Mouse (Mus musculus): ENCODE measurements around the gene Slc25a45. TPM values are rescaled to one million over a fixed set of nuclear protein-coding genes. Genes with fewer than 3 reads are reported as not detected.

Gene Slc25a45
- 2.1 and 2.3 TPM in 2 replicates for polyA plus RNA-seq (2014; fragmentation: Nextera tagmentation; extraction: Ambion mirVana)

DNA sequence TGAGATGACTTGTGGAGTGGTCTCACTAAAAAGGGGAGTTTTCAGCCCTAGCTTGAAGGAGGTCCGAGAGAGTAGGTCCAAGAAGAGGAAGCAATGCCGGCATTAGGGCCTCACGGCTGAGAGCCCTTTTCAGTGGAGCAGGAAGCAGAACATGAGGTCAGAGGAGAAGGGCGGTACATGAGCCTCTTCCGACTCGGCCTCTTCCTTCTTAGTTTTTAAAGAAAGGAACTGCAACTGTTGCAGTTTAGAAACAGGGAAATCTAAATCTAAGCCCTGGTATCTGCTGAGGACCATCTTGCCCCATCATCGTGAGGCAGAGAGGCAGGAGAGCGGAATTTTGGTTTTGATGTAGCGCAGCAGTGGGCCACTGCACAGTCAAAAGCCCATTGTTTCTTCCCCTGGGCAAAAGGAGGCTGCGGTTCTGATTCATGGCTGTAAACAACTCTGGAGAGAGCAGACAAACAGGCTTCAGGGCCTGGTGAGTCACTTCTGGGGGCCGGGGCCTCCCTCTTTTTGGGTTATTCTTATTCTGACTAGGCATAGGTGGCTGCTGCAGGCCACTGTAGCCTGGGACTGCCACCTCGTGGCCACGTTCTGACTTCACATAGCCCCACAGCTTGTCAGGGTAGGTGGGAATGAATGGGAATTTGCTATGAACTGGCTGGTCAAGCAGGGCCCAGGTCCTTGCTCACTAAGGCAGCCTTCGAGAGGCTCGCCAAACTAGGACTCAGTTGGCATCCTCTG lies at the start of gene Slc25a45:
Gene Slc25a45, plus strand, starts transcription at position 191 of the 744 bp plus-strand sequence.
- H3K4me2 ChIP-seq, result peak within 1 kb of the TSS; percentile 18; the same call in 1 of the 2 replicates
- no peaks in the 10 kb centered on the region for H3K36me3 ChIP-seq (ENCODE audit: control insufficient read depth, insufficient read depth, low read length)
- H3K27ac ChIP-seq (ENCODE audit: low read depth, low read length), result peak within 1 kb of the TSS; percentile 51; the same call in 1 of the 2 replicates
- ATAC-seq (replicated peaks; ENCODE audit: insufficient number of reproducible peaks, low FRiP score, low TSS enrichment), result no peak
- H3K4me3 ChIP-seq (ENCODE audit: low read depth, low read length), result no peak within 1 kb of the TSS
- peaks cover 17% of the 10 kb centered on the region for H3K4me1 ChIP-seq (ENCODE audit: control insufficient read depth, insufficient read depth, low read length)
- H3K27me3 ChIP-seq (ENCODE audit: control insufficient read depth, insufficient read depth, low read length), result no peaks in the 10 kb centered on the region
- 41% methylated on average over 15 of the region's 15 CpGs for WGBS (ENCODE audit: insufficient replicate concordance)
- peak within 1 kb of the TSS; percentile 50 for H3K9ac ChIP-seq (ENCODE audit: low read depth, low read length)
- no peaks in the 10 kb centered on the region for H3K9me3 ChIP-seq (replicated peaks; ENCODE audit: control insufficient read depth, low read length)

DNA sequence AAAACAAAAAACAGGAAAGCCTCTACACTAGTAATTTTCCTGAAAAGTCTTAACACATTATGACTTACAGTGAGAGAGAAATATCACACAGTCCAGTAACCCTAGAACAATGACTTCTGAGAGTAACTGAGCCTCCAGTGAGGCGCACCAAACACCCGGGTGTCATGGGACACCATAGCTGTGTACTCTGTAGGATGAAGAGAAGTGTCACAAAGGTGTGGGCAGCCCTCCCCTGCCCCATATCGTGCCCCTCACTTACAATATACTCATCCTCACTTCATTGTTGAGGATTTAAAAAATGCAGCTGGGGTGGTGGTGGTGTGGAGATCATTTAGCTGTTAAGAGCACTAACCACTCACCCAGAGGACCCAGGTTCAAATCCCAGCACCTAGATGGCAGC lies 49.5 kb upstream of the Slc25a45 start:
- peaks cover 28% of the 10 kb centered on the region for H3K4me1 ChIP-seq (ENCODE audit: control insufficient read depth, insufficient read depth, low read length)
- H3K27ac ChIP-seq (ENCODE audit: low read depth, low read length), result no peak overlapping the region
- no peaks in the 10 kb centered on the region for H3K9me3 ChIP-seq (replicated peaks; ENCODE audit: control insufficient read depth, low read length)
- 86% methylated on average over 3 of the region's 3 CpGs for WGBS (ENCODE audit: insufficient replicate concordance)
- no peaks in the 10 kb centered on the region for H3K36me3 ChIP-seq (ENCODE audit: control insufficient read depth, insufficient read depth, low read length)
- no peak overlapping the region for H3K9ac ChIP-seq (ENCODE audit: low read depth, low read length)
- ATAC-seq (replicated peaks; ENCODE audit: insufficient number of reproducible peaks, low FRiP score, low TSS enrichment), result no peak
- H3K4me2 ChIP-seq, result no peak overlapping the region
- H3K27me3 ChIP-seq (ENCODE audit: control insufficient read depth, insufficient read depth, low read length), result no peaks in the 10 kb centered on the region
- no peak overlapping the region for H3K4me3 ChIP-seq (ENCODE audit: low read depth, low read length)

DNA sequence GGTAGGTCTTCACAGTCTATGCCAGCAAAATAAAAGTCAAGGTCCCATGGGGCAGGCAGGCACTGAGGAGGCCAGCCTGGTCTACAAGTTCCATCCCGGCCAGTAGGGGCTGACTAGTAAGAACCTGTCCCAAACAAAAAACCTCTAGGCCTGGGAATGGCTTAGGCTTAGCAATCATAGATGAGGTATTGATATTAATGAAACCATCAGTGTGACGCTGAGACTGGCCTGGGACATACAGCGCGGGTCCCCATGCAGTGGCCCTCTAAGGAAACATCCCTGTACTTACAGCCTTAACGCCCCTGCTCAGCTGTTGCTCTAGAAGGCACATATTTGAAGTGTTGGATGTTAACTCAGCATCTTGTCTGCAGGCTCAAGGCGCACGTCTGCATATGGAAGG lies 48.7 kb upstream of the Slc25a45 start:
- Histone ChIP-seq H3K9ac (ENCODE audit: low read depth, low read length) (no peak overlapping the region), H3K4me2 (no peak overlapping the region), H3K4me1 (ENCODE audit: control insufficient read depth, insufficient read depth, low read length) (peaks cover 21% of the 10 kb centered on the region), H3K9me3 (replicated peaks; ENCODE audit: control insufficient read depth, low read length) (no peaks in the 10 kb centered on the region), H3K4me3 (ENCODE audit: low read depth, low read length) (no peak overlapping the region), H3K27me3 (ENCODE audit: control insufficient read depth, insufficient read depth, low read length) (no peaks in the 10 kb centered on the region), H3K36me3 (ENCODE audit: control insufficient read depth, insufficient read depth, low read length) (no peaks in the 10 kb centered on the region), H3K27ac (ENCODE audit: low read depth, low read length) (no peak overlapping the region)
- WGBS (ENCODE audit: insufficient replicate concordance), result 88% methylated on average over 7 of the region's 7 CpGs
- no peak for ATAC-seq (replicated peaks; ENCODE audit: insufficient number of reproducible peaks, low FRiP score, low TSS enrichment)

DNA sequence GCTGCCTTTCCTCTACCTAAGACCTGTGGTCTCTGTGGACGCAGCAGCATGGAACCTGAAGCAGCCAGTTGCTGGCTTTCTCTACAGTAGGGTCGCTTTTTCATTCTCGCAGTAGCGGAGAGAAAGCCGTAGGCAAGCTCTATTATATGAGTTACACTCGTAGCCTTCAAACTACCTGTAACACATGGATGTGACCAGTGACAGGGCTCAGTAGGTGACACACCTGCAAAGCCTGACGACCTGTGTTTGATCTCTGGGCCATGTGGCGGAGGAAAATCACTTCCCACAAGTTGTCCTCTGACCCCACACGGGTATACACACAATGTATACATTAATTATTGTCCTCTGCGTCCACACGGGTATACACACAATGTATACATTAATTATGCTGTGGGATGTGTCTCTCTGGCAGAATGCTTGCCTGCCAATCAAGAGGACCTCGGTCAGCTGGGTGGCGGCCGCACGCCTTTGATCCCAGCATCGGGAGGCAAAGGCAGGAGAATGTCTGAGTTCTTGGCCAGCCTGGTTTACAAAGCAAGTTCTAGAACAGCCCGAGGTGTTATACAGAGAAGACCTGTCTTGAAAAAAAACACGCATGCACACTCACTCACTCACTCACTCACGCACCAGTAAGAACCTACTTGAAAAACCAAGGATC lies 47.5 kb upstream of the Slc25a45 start:
- Histone ChIP-seq H3K4me3 (ENCODE audit: low read depth, low read length) (no peak overlapping the region), H3K9ac (ENCODE audit: low read depth, low read length) (no peak overlapping the region), H3K4me1 (ENCODE audit: control insufficient read depth, insufficient read depth, low read length) (peaks cover 15% of the 10 kb centered on the region), H3K4me2 (no peak overlapping the region), H3K9me3 (replicated peaks; ENCODE audit: control insufficient read depth, low read length) (no peaks in the 10 kb centered on the region), H3K27me3 (ENCODE audit: control insufficient read depth, insufficient read depth, low read length) (no peaks in the 10 kb centered on the region), H3K27ac (ENCODE audit: low read depth, low read length) (no peak overlapping the region), H3K36me3 (ENCODE audit: control insufficient read depth, insufficient read depth, low read length) (no peaks in the 10 kb centered on the region)
- no peak for ATAC-seq (replicated peaks; ENCODE audit: insufficient number of reproducible peaks, low FRiP score, low TSS enrichment)
- 84% methylated on average over 19 of the region's 19 CpGs for WGBS (ENCODE audit: insufficient replicate concordance)

DNA sequence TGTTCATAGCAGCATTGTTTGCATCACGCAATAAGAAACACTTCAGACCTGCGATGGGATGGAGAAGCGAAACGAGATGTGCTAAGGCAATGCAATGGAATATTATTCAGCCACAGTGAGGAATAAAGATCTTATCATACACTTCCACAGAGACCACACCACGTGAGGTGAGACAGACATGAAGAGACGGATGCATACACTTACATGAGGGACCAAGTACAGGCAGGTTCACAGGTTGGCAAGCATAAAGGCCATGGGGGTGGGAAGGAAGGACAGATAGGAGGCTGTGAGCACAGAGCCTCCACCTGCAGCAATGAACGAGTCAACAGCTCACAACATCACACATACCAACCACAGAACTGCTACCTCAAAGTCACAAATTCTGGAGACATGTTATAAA lies 46.8 kb upstream of the Slc25a45 start:
- WGBS (ENCODE audit: insufficient replicate concordance), result 87% methylated on average over 7 of the region's 7 CpGs
- Histone ChIP-seq H3K36me3 (ENCODE audit: control insufficient read depth, insufficient read depth, low read length) (no peaks in the 10 kb centered on the region), H3K27ac (ENCODE audit: low read depth, low read length) (no peak overlapping the region), H3K27me3 (ENCODE audit: control insufficient read depth, insufficient read depth, low read length) (no peaks in the 10 kb centered on the region), H3K4me3 (ENCODE audit: low read depth, low read length) (no peak overlapping the region), H3K9me3 (replicated peaks; ENCODE audit: control insufficient read depth, low read length) (no peaks in the 10 kb centered on the region), H3K4me1 (ENCODE audit: control insufficient read depth, insufficient read depth, low read length) (peaks cover 15% of the 10 kb centered on the region), H3K9ac (ENCODE audit: low read depth, low read length) (no peak overlapping the region), H3K4me2 (no peak overlapping the region)
- no peak for ATAC-seq (replicated peaks; ENCODE audit: insufficient number of reproducible peaks, low FRiP score, low TSS enrichment)

DNA sequence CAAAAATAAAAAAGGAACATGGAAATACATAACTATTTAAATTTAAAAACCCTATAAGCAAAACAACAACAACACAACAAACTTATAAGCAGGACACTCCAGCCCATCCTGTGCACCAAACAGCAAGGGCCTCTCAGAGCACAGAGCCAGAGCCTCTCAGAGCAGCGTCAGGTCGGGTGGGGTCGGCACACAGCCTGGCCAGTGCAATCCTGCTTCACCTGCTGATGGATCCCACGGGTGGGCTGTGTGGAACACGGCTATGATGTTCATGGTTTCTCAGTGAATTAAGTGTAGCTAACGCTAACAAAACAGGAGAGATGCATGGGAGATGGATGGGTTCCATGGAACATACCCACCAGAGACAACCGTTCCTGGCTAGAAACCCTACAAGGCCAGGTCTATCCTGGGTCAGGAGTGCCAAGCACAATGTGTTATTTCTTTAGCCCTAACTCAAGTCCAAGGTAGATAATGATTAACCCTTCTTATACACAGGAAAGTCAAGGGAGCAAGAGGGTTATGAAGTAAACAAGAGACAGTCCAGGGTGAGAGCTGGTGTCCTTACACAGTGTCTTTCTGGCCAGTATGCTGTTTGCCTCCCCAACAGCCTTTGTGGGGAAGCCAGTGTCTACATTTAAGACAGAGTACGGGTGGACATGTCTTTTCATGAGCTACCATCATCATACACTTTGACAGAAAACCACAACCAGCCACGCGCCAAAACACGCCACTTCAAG lies 46.2 kb upstream of the Slc25a45 start:
- H3K9ac ChIP-seq (ENCODE audit: low read depth, low read length), result no peak overlapping the region
- ATAC-seq (replicated peaks; ENCODE audit: insufficient number of reproducible peaks, low FRiP score, low TSS enrichment), result no peak
- 83% methylated on average over 11 of the region's 11 CpGs for WGBS (ENCODE audit: insufficient replicate concordance)
- no peak overlapping the region for H3K27ac ChIP-seq (ENCODE audit: low read depth, low read length)
- no peaks in the 10 kb centered on the region for H3K9me3 ChIP-seq (replicated peaks; ENCODE audit: control insufficient read depth, low read length)
- H3K36me3 ChIP-seq (ENCODE audit: control insufficient read depth, insufficient read depth, low read length), result no peaks in the 10 kb centered on the region
- H3K27me3 ChIP-seq (ENCODE audit: control insufficient read depth, insufficient read depth, low read length), result no peaks in the 10 kb centered on the region
- no peak overlapping the region for H3K4me2 ChIP-seq
- H3K4me3 ChIP-seq (ENCODE audit: low read depth, low read length), result no peak overlapping the region
- H3K4me1 ChIP-seq (ENCODE audit: control insufficient read depth, insufficient read depth, low read length), result peaks cover 12% of the 10 kb centered on the region

DNA sequence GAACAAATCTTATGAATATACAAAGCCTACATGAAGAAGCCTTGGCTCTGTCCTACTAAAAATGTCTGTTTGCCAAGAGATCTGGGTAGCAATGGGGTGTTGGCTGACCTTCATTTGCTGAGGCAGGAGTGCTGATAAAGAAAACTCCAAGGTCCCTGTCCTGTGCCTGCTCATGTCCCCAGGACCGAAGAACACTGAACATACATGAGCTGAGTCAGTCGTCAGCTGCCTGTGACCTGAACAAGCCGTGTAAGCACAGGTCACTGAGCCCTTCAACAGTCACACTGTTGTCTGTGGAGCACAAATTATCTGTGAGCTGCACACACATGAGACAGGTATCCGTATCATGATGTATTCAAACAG lies 45.7 kb upstream of the Slc25a45 start:
- H3K4me3 ChIP-seq (ENCODE audit: low read depth, low read length), result no peak overlapping the region
- H3K36me3 ChIP-seq (ENCODE audit: control insufficient read depth, insufficient read depth, low read length), result no peaks in the 10 kb centered on the region
- H3K4me2 ChIP-seq, result no peak overlapping the region
- ATAC-seq (replicated peaks; ENCODE audit: insufficient number of reproducible peaks, low FRiP score, low TSS enrichment), result no peak
- no peaks in the 10 kb centered on the region for H3K27me3 ChIP-seq (ENCODE audit: control insufficient read depth, insufficient read depth, low read length)
- WGBS (ENCODE audit: insufficient replicate concordance), result 88% methylated on average over 4 of the region's 4 CpGs
- peaks cover 9% of the 10 kb centered on the region for H3K4me1 ChIP-seq (ENCODE audit: control insufficient read depth, insufficient read depth, low read length)
- no peaks in the 10 kb centered on the region for H3K9me3 ChIP-seq (replicated peaks; ENCODE audit: control insufficient read depth, low read length)
- H3K9ac ChIP-seq (ENCODE audit: low read depth, low read length), result no peak overlapping the region
- no peak overlapping the region for H3K27ac ChIP-seq (ENCODE audit: low read depth, low read length)

DNA sequence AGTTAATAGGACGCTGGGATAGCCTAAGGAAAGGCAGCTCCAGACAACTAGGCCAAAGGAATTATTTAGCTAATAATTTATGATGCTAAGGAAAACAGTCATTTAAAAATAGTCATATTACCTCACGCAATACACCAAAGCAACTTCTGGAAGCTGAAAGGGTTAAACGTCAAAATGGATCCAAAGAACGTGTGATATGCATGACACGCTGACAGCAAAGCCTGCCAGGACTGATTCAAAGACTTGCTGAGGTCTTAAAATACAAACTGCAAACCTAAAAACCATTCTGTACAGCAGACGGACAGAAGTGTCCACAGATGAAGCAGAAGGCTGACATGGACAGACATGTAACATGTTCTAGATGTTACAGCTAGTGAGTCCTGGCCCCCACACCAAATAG lies 45.3 kb upstream of the Slc25a45 start:
- Histone ChIP-seq H3K4me1 (ENCODE audit: control insufficient read depth, insufficient read depth, low read length) (peaks cover 8% of the 10 kb centered on the region), H3K27me3 (ENCODE audit: control insufficient read depth, insufficient read depth, low read length) (no peaks in the 10 kb centered on the region), H3K9me3 (replicated peaks; ENCODE audit: control insufficient read depth, low read length) (no peaks in the 10 kb centered on the region), H3K9ac (ENCODE audit: low read depth, low read length) (no peak overlapping the region), H3K27ac (ENCODE audit: low read depth, low read length) (no peak overlapping the region), H3K36me3 (ENCODE audit: control insufficient read depth, insufficient read depth, low read length) (no peaks in the 10 kb centered on the region), H3K4me2 (no peak overlapping the region), H3K4me3 (ENCODE audit: low read depth, low read length) (no peak overlapping the region)
- no peak for ATAC-seq (replicated peaks; ENCODE audit: insufficient number of reproducible peaks, low FRiP score, low TSS enrichment)
- WGBS (ENCODE audit: insufficient replicate concordance), result 56% methylated on average over 6 of the region's 6 CpGs

All from heart, embryonic 11.5 days (tissue).